Mouse (Mus musculus) layer of hippocampus, adult 2 months (tissue): ENCODE measurements around the gene Slc7a11. TPM values are rescaled to one million over a fixed set of nuclear protein-coding genes. Genes with fewer than 3 reads are reported as not detected.

Experiments
- DNase-seq, 2 experiments: peaks; one replicate each; pipeline ENCODE4 v3.0.0; 2022; ENCODE audit warnings: low spot score in 2 of 2
- H3K27ac ChIP-seq: fragments of 200-600 bp; 2 replicates; pipeline ENCODE4 v1.8.1; 2022
- H3K4me3 ChIP-seq: fragments of 200-600 bp; 2 replicates; pipeline ENCODE4 v1.8.1; 2022; ENCODE audit warnings: mild to moderate bottlenecking
- CTCF ChIP-seq: fragments of 200-600 bp; conservative IDR thresholded peaks from 2 replicates; pipeline ENCODE4 v1.8.1; 2022; ENCODE audit warnings: antibody characterized with exemption, mild to moderate bottlenecking, moderate library complexity
- total RNA-seq, 2 experiments: library from RNA; stranded (reverse); gene quantifications; 2 replicates each; pipeline ENCODE4 v1.2.3; 2021

Slc7a11 gene
- total RNA-seq, 2 experiments from 2014 or later: 24.3 to 28.9 TPM

GRCm38 (mm10) chr3:50386066-50386465 lies 57.3 kb downstream of the Slc7a11 start:
- H3K4me3 ChIP-seq: no peak overlapping the region
- DNase-seq: no peak
- no peak for TF ChIP-seq CTCF
- no peak overlapping the region for H3K27ac ChIP-seq

DNA sequence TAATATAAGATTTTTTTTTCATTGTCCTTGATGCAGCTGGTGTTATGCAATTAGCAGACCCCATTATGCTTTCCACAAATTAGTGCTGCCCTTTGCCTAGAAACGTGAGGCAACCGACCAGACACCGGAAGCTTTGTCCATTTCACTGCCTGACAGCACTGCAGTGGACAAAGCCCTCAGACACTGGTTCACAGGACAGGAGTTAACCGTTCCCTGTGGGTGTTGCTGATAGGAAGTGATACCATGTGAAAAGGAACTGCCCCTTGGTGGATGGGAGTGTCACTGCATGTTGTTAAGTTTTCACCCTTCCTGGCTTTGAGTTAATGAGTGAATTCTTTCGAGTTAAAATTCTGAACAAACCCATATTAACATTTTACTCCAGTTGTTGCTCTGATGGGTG lies 60.7 kb downstream of the Slc7a11 start:
- peak overlapping the region; percentile 54; the same call in 1 of the 2 replicates for H3K27ac ChIP-seq
- TF ChIP-seq CTCF: peak; percentile 53

GRCm38 (mm10) chr3:50381861-50382693 lies 61.3 kb downstream of the Slc7a11 start:
- peak overlapping the region; percentile 54 for H3K27ac ChIP-seq
- no peak for DNase-seq
- H3K4me3 ChIP-seq: peak overlapping the region; percentile 53
- no peak; the same call in 1 of the 2 replicates for TF ChIP-seq CTCF

More for the DNA sequence above, 60.7 kb downstream of the Slc7a11 start:
- no peak for DNase-seq
- H3K4me3 ChIP-seq: no peak overlapping the region

GRCm38 (mm10) chr3:50381160-50381860 lies 62.1 kb downstream of the Slc7a11 start:
- DNase-seq: peak; percentile 81 to 86
- Histone ChIP-seq H3K27ac (peak overlapping the region; percentile 54), H3K4me3 (peak overlapping the region; percentile 53)
- peak; percentile 94 for TF ChIP-seq CTCF

- no peak for TF ChIP-seq CTCF
- no peak overlapping the region for H3K27ac ChIP-seq
- no peak for DNase-seq
- no peak overlapping the region for H3K4me3 ChIP-seq
These were observed 63.5 kb downstream of the Slc7a11 start for GRCm38 (mm10) chr3:50379942-50380341.

- H3K27ac ChIP-seq: no peak overlapping the region
- no peak overlapping the region for H3K4me3 ChIP-seq
- TF ChIP-seq CTCF: peak; percentile 55
- no peak for DNase-seq
These were observed 67.9 kb downstream of the Slc7a11 start for GRCm38 (mm10) chr3:50375477-50375876.

GRCm38 (mm10) chr3:50369791-50370190 lies 73.6 kb downstream of the Slc7a11 start:
- no peak overlapping the region for H3K4me3 ChIP-seq
- no peak for TF ChIP-seq CTCF
- no peak overlapping the region for H3K27ac ChIP-seq

GRCm38 (mm10) chr3:50367175-50367574 lies 76.2 kb downstream of the Slc7a11 start:
- no peak for DNase-seq
- TF ChIP-seq CTCF: no peak
- no peak overlapping the region for H3K4me3 ChIP-seq
- no peak overlapping the region for H3K27ac ChIP-seq

More at GRCm38 (mm10) chr3:50369791-50370190, 73.6 kb downstream of the Slc7a11 start:
- DNase-seq: no peak

- no peak for TF ChIP-seq CTCF
- H3K4me3 ChIP-seq: no peak overlapping the region
- DNase-seq: no peak
- no peak overlapping the region for H3K27ac ChIP-seq
These were observed 79.8 kb downstream of the Slc7a11 start for GRCm38 (mm10) chr3:50363659-50364058.

GRCm38 (mm10) chr3:50347081-50347480 lies 96.3 kb downstream of the Slc7a11 start:
- no peak for TF ChIP-seq CTCF
- no peak for DNase-seq
- Histone ChIP-seq H3K27ac (no peak overlapping the region), H3K4me3 (no peak overlapping the region)

DNA sequence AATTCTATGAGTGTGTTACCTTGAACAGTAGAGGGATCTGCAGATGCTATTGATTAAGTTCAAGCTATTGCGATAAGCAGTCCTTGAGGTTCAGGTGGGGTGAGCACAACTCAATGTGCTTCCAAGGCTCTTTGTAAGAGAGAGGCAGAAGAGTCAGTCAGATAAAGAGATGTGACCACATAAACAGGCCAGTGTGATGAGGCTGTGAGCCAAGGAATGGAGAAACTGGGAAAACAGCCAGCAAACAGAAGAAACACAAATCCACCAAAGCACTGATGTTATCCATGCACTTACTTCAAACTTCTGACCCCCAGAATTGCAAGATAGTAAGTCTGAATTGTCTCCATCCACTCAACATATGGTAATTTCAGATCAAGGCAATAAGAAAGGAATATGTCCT lies 99.0 kb downstream of the Slc7a11 start:
- H3K4me3 ChIP-seq: no peak overlapping the region
- H3K27ac ChIP-seq: no peak overlapping the region
- no peak for TF ChIP-seq CTCF
- DNase-seq: no peak

GRCm38 (mm10) chr3:50324524-50324923 lies 118.9 kb downstream of the Slc7a11 start:
- DNase-seq: no peak
- Histone ChIP-seq H3K4me3 (no peak overlapping the region), H3K27ac (no peak overlapping the region)
- no peak for TF ChIP-seq CTCF

DNA sequence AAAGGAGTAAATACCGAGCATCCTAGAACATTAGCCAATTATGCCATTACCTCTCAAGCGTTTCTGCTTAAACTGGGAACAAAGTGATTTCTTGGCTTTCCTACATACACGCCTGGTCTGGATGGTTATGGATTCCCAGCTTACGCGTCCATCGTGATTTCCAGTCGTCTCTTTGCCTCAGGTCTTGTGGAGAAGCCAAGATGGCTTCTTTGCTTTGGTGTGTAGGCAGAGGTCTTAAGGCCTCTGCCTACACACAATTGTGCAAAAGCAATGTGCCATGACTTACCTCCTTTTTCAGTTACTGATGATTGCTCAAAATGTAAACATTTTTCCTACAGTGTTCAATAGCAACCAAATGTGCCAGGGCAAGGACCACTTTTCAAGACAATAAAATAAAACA lies 119.5 kb downstream of the Slc7a11 start:
- DNase-seq: no peak

More for the DNA sequence above, 119.5 kb downstream of the Slc7a11 start:
- TF ChIP-seq CTCF: no peak
- Histone ChIP-seq H3K27ac (no peak overlapping the region), H3K4me3 (no peak overlapping the region)
